Mouse (Mus musculus): ENCODE results near the gene Mstn. TPM values are rescaled to one million over a fixed set of nuclear protein-coding genes. Genes with fewer than 3 reads are reported as not detected.

Gene Mstn
- total RNA-seq (2023) = not detected

GRCm38 (mm10) chr1:53061340-53061739 lies at the start of gene Mstn:
Gene Mstn (plus strand): TSS chr1:53061640.

DNA sequence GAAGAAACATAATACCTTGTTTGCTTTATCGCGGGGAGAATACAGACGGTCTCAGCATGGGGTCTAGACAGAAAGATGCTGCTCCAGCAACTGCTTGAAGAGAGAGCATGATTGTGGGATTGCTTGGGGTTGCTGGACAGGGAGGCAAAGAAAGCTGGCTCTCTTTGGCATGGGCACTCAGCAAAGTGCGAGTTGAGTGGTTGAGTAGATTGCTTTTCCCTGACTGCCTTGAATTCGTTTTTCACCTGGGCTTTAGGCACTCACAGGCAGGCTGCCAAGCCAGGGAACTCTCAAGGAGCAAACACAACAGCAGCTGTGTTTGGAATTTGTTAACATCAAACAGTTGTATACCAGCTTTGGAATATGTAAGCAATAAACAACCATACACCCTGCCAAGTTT lies 41.4 kb upstream of the Mstn start, which contains the start of gene 1700019D03Rik:
1700019D03Rik (minus strand) TSS at position 101 of the 400 bp plus-strand sequence.

Other genes with a start within 250 kb of the Mstn start
- 10 to 100 TPM; 13.5 to 20.8 TPM for gene Inpp1, start 244.0 kb upstream of the Mstn start, total RNA-seq (2023)
- gene Hibch, start 216.7 kb upstream of the Mstn start, total RNA-seq (2023) = 10 to 100 TPM; 22.2 to 22.3 TPM
- gene 1700019D03Rik, start 41.5 kb upstream of the Mstn start, total RNA-seq (2023) = 1 to 10 TPM in 1 of 2 experiments, under 1 TPM in 1; 0.84 to 1.2 TPM
- not detected for gene 1700019A02Rik, start 126.0 kb downstream of the Mstn start, total RNA-seq (2023)
- gene Pms1, start 235.4 kb downstream of the Mstn start, total RNA-seq (2023) = 10 to 100 TPM; 16.7 to 18.5 TPM
- gene Ormdl1, start 235.5 kb downstream of the Mstn start, total RNA-seq (2023) = 10 to 100 TPM; 16.6 to 20.7 TPM
- gene Gm28778, start 235.5 kb downstream of the Mstn start, total RNA-seq (2023) = 1 to 10 TPM in 1 of 2 experiments, under 1 TPM in 1; 0.96 to 1.9 TPM